Mouse (Mus musculus) liver, embryonic 15.5 days (tissue): ENCODE results near the gene Prr15l. TPM values are rescaled to one million over a fixed set of nuclear protein-coding genes. Genes with fewer than 3 reads are reported as not detected.
A peak's percentile ranks its signal among the peaks of the same experiment; 100 is the strongest.

Source experiments
- ATAC-seq: fragments of 200-750 bp; cut with Nextera tagmentation; 2 replicates; pipeline ENCODE4 v1.8.0; 2017; ENCODE audit warnings: moderate number of reproducible peaks, mild to moderate bottlenecking, moderate library complexity; ENCODE audit not compliant: insufficient read depth
- H3K27ac ChIP-seq: fragments of 300-500 bp; sonication (generic); replicated peaks from 2 replicates; pipeline ENCODE4 v1.5.1; 2015; ENCODE audit warnings: mild to moderate bottlenecking, inconsistent platforms
- H3K27me3 ChIP-seq: fragments of 300-500 bp; sonication (generic); 2 replicates; pipeline ENCODE4 v1.6.1; 2015; ENCODE audit warnings: mild to moderate bottlenecking, inconsistent platforms
- H3K36me3 ChIP-seq: fragments of 300-500 bp; sonication (generic); replicated peaks from 2 replicates; pipeline ENCODE4 v1.6.1; 2015; ENCODE audit warnings: moderate library complexity, mild to moderate bottlenecking, inconsistent platforms
- H3K4me1 ChIP-seq: fragments of 300-500 bp; sonication (generic); replicated peaks from 2 replicates; pipeline ENCODE4 v1.6.1; 2015; ENCODE audit warnings: inconsistent platforms
- H3K4me2 ChIP-seq: fragments of 300-500 bp; sonication (generic); 2 replicates; pipeline ENCODE4 v1.6.1; 2015; ENCODE audit warnings: moderate library complexity, mild to moderate bottlenecking, inconsistent platforms
- H3K4me3 ChIP-seq: fragments of 300-500 bp; sonication (generic); replicated peaks from 2 replicates; pipeline ENCODE4 v1.5.1; 2015; ENCODE audit warnings: mild to moderate bottlenecking, inconsistent platforms
- H3K9ac ChIP-seq: fragments of 300-500 bp; sonication (generic); 2 replicates; pipeline ENCODE4 v1.6.1; 2015; ENCODE audit warnings: moderate library complexity, mild to moderate bottlenecking, inconsistent platforms
- H3K9me3 ChIP-seq: fragments of 300-500 bp; sonication (generic); replicated peaks from 2 replicates; pipeline ENCODE4 v1.6.1; 2016; ENCODE audit warnings: inconsistent platforms
- WGBS: fragments of 180-500 bp; shearing (Covaris S2); methylation state at CpG from one replicate; pipeline ENCODE4 v1.1.7; 2015; ENCODE audit warnings: mixed read lengths; ENCODE audit not compliant: insufficient replicate concordance; 5-methylcytosine and 5-hydroxymethylcytosine counted together
- polyA plus RNA-seq: library from polyadenylated mRNA; unstranded; fragments of >200 nt; fragmentation: Nextera tagmentation; extraction: Ambion mirVana; gene quantifications from 2 replicates; pipeline ENCODE4 v1.2.1, GENCODE M21; 2015

Prr15l gene
- polyA plus RNA-seq, 1 experiment from 2014 or later = 5.9 TPM

GRCm38 (mm10) chr11:96968476-96968875, 40.6 kb downstream of the Prr15l start:
- H3K4me1 ChIP-seq = peaks cover 83% of the 10 kb centered on the region
- ATAC-seq = 0 out of 2 replicates have a peak, but pooled peaks have one; percentile 23

GRCm38 (mm10) chr11:96969280-96969722, 41.4 kb downstream of the Prr15l start:
- Histone ChIP-seq H3K27ac (peak overlapping the region; percentile 86), H3K9ac (peak overlapping the region; percentile 47), H3K9me3 (no peaks in the 10 kb centered on the region), H3K36me3 (peaks cover 17% of the 10 kb centered on the region), H3K4me1 (peaks cover 82% of the 10 kb centered on the region), H3K4me3 (peak overlapping the region; percentile 22), H3K27me3 (no peaks in the 10 kb centered on the region), H3K4me2 (peak overlapping the region; percentile 67)
- WGBS = 38% methylated on average over 5 of the region's 5 CpGs
- ATAC-seq = peak; percentile 40

More at GRCm38 (mm10) chr11:96968476-96968875, 40.6 kb downstream of the Prr15l start:
- Histone ChIP-seq H3K9me3 (no peaks in the 10 kb centered on the region), H3K4me2 (peak overlapping the region; percentile 67), H3K4me3 (0 out of 2 replicates have a peak overlapping the region, but pooled peaks have one; percentile 9), H3K9ac (peak overlapping the region; percentile 47; the same call in 1 of the 2 replicates), H3K36me3 (peaks cover 26% of the 10 kb centered on the region), H3K27ac (peak overlapping the region; percentile 86), H3K27me3 (no peaks in the 10 kb centered on the region)
- WGBS = 56% methylated on average over 6 of the region's 6 CpGs

GRCm38 (mm10) chr11:96969746-96970145, 41.8 kb downstream of the Prr15l start:
- ATAC-seq = no peak
- H3K4me1 ChIP-seq = peaks cover 82% of the 10 kb centered on the region
- no peaks in the 10 kb centered on the region for H3K27me3 ChIP-seq
- WGBS = 52% methylated on average over 1 of the region's 1 CpGs
- no peak overlapping the region for H3K4me3 ChIP-seq
- H3K9me3 ChIP-seq = no peaks in the 10 kb centered on the region
- peaks cover 13% of the 10 kb centered on the region for H3K36me3 ChIP-seq
- peak overlapping the region; percentile 86 for H3K27ac ChIP-seq
- peak overlapping the region; percentile 67 for H3K4me2 ChIP-seq
- peak overlapping the region; percentile 47; the same call in 1 of the 2 replicates for H3K9ac ChIP-seq

GRCm38 (mm10) chr11:96970341-96970740, 42.4 kb downstream of the Prr15l start:
- ATAC-seq = no peak
- Histone ChIP-seq H3K4me1 (peaks cover 84% of the 10 kb centered on the region), H3K9ac (0 out of 2 replicates have a peak overlapping the region, but pooled peaks have one; percentile 47), H3K27me3 (no peaks in the 10 kb centered on the region), H3K4me3 (no peak overlapping the region), H3K4me2 (0 out of 2 replicates have a peak overlapping the region, but pooled peaks have one; percentile 67), H3K27ac (peak overlapping the region; percentile 86), H3K9me3 (no peaks in the 10 kb centered on the region), H3K36me3 (peaks cover 7% of the 10 kb centered on the region)
- WGBS = 67% methylated on average over 3 of the region's 3 CpGs

- no peak for ATAC-seq
- Histone ChIP-seq H3K4me1 (peaks cover 75% of the 10 kb centered on the region), H3K36me3 (no peaks in the 10 kb centered on the region; the same call in 1 of the 2 replicates), H3K4me3 (no peak overlapping the region), H3K4me2 (no peak overlapping the region), H3K27ac (peak overlapping the region; percentile 39; the same call in 1 of the 2 replicates), H3K9me3 (no peaks in the 10 kb centered on the region), H3K9ac (no peak overlapping the region), H3K27me3 (no peaks in the 10 kb centered on the region)
- WGBS = 79% methylated on average over 5 of the region's 5 CpGs
Measured at GRCm38 (mm10) chr11:96972906-96973305, 45.0 kb downstream of the Prr15l start.

- Histone ChIP-seq H3K4me3 (no peak overlapping the region), H3K27me3 (no peaks in the 10 kb centered on the region), H3K36me3 (no peaks in the 10 kb centered on the region; the same call in 1 of the 2 replicates), H3K4me2 (no peak overlapping the region), H3K9me3 (no peaks in the 10 kb centered on the region), H3K4me1 (peaks cover 73% of the 10 kb centered on the region), H3K9ac (no peak overlapping the region), H3K27ac (peak overlapping the region; percentile 60)
- WGBS = 84% methylated on average over 5 of the region's 5 CpGs
- ATAC-seq = no peak
Measured at GRCm38 (mm10) chr11:96973426-96973964, 45.6 kb downstream of the Prr15l start.

- peak overlapping the region; percentile 94 for H3K27ac ChIP-seq
Measured at GRCm38 (mm10) chr11:96974813-96975212, 46.9 kb downstream of the Prr15l start.

GRCm38 (mm10) chr11:96975511-96976378, 47.8 kb downstream of the Prr15l start:
- peak overlapping the region; percentile 94 for H3K27ac ChIP-seq
- no peak for ATAC-seq
- peaks cover 68% of the 10 kb centered on the region for H3K4me1 ChIP-seq
- no peaks in the 10 kb centered on the region; the same call in 1 of the 2 replicates for H3K36me3 ChIP-seq
- H3K9ac ChIP-seq = peak overlapping the region; percentile 94
- H3K9me3 ChIP-seq = no peaks in the 10 kb centered on the region
- 71% methylated on average over 10 of the region's 10 CpGs for WGBS
- peak overlapping the region; percentile 85 for H3K4me3 ChIP-seq
- H3K27me3 ChIP-seq = no peaks in the 10 kb centered on the region
- H3K4me2 ChIP-seq = peak overlapping the region; percentile 79

More at GRCm38 (mm10) chr11:96974813-96975212, 46.9 kb downstream of the Prr15l start:
- H3K4me3 ChIP-seq = no peak overlapping the region
- H3K36me3 ChIP-seq = no peaks in the 10 kb centered on the region; the same call in 1 of the 2 replicates
- no peak for ATAC-seq
- 52% methylated on average over 5 of the region's 5 CpGs for WGBS
- H3K4me1 ChIP-seq = peaks cover 73% of the 10 kb centered on the region
- no peak overlapping the region for H3K9ac ChIP-seq
- no peaks in the 10 kb centered on the region for H3K9me3 ChIP-seq
- peak overlapping the region; percentile 79; the same call in 1 of the 2 replicates for H3K4me2 ChIP-seq
- H3K27me3 ChIP-seq = no peaks in the 10 kb centered on the region

GRCm38 (mm10) chr11:96976379-96976687, 48.4 kb downstream of the Prr15l start:
- 36% methylated on average over 3 of the region's 3 CpGs for WGBS
- Histone ChIP-seq H3K27ac (peak overlapping the region; percentile 94), H3K36me3 (no peaks in the 10 kb centered on the region; the same call in 1 of the 2 replicates), H3K4me1 (peaks cover 63% of the 10 kb centered on the region), H3K4me3 (peak overlapping the region; percentile 85), H3K27me3 (no peaks in the 10 kb centered on the region), H3K9ac (peak overlapping the region; percentile 94), H3K9me3 (no peaks in the 10 kb centered on the region), H3K4me2 (peak overlapping the region; percentile 79)
- ATAC-seq = no peak

- Histone ChIP-seq H3K4me2 (peak overlapping the region; percentile 79), H3K27ac (peak overlapping the region; percentile 94), H3K9me3 (no peaks in the 10 kb centered on the region), H3K4me3 (peak overlapping the region; percentile 85), H3K9ac (peak overlapping the region; percentile 94), H3K27me3 (no peaks in the 10 kb centered on the region), H3K4me1 (peaks cover 65% of the 10 kb centered on the region), H3K36me3 (no peaks in the 10 kb centered on the region; the same call in 1 of the 2 replicates)
- ATAC-seq = peak; percentile 74
- WGBS = under 1% methylated on average over 50 of the region's 50 CpGs
Measured at GRCm38 (mm10) chr11:96976911-96977591, 49.1 kb downstream of the Prr15l start.
